Mouse (Mus musculus) adrenal gland, postnatal 10 days (tissue): Measurements from ENCODE around the gene Gpr137c. TPM values are rescaled to one million over a fixed set of nuclear protein-coding genes. Genes with fewer than 3 reads are reported as not detected.

Experiments
- DNase-seq: peaks from one replicate; pipeline ENCODE4 v3.0.0; 2021; ENCODE audit warnings: mixed read lengths
- long read RNA-seq, 2 experiments: library from polyadenylated mRNA; stranded (forward); transcript quantifications; one replicate each; pipeline ENCODE4 v2.0.0; 2021
- total RNA-seq, 2 experiments: library from RNA; stranded (reverse); gene quantifications; 2 replicates each; pipeline ENCODE4 v1.2.3; 2021

Gene Gpr137c
- 1 to 10 TPM; 1.1 to 3.4 TPM for total RNA-seq
- long read RNA-seq, experiment 1, partial matches to known transcripts: 1 of 3 reads
- long read RNA-seq, experiment 1, other reads (novel, unspliced or antisense): 0 of 3 reads
- long read RNA-seq, experiment 2, partial matches to known transcripts: 0 of 2 reads
- long read RNA-seq, experiment 2, other reads (novel, unspliced or antisense): 0 of 2 reads

GRCm38 (mm10) chr14:45219281-45220089 is at the start of gene Gpr137c:
Gpr137c (plus strand) TSS chr14:45219717.
- peak; percentile 98 for DNase-seq

GRCm38 (mm10) chr14:45172260-45172659 is 47.3 kb upstream of the Gpr137c start:
- no peak for DNase-seq

- DNase-seq: no peak
Measured at GRCm38 (mm10) chr14:45175012-45175740, 44.3 kb upstream of the Gpr137c start.

GRCm38 (mm10) chr14:45179186-45179585 is 40.3 kb upstream of the Gpr137c start:
- no peak for DNase-seq

- DNase-seq: no peak
Measured at GRCm38 (mm10) chr14:45179606-45180005, 39.9 kb upstream of the Gpr137c start.

- no peak for DNase-seq
Measured at GRCm38 (mm10) chr14:45181611-45182010, 37.9 kb upstream of the Gpr137c start.

- no peak for DNase-seq
Measured at GRCm38 (mm10) chr14:45190999-45191398, 28.5 kb upstream of the Gpr137c start.

GRCm38 (mm10) chr14:45200607-45201006 is 18.9 kb upstream of the Gpr137c start:
- DNase-seq: no peak

GRCm38 (mm10) chr14:45210683-45211082 is 8.8 kb upstream of the Gpr137c start:
- no peak for DNase-seq

GRCm38 (mm10) chr14:45211431-45211830 is 8.1 kb upstream of the Gpr137c start:
- DNase-seq: no peak

GRCm38 (mm10) chr14:45216711-45217340 is 2.7 kb upstream of the Gpr137c start:
- no peak for DNase-seq

- peak; percentile 17 for DNase-seq
Measured at GRCm38 (mm10) chr14:45217693-45218092, 1.8 kb upstream of the Gpr137c start.

GRCm38 (mm10) chr14:45220090-45220956 is 806 bp downstream of the Gpr137c start, which contains the start of gene Txndc16:
Txndc16 (minus strand) TSS chr14:45220328.
- DNase-seq: peak; percentile 84

GRCm38 (mm10) chr14:45220957-45221630 is 1.6 kb downstream of the Gpr137c start:
- no peak for DNase-seq

- DNase-seq: no peak
Measured at GRCm38 (mm10) chr14:45239042-45239441, 19.5 kb downstream of the Gpr137c start.

GRCm38 (mm10) chr14:45241613-45242012 is 22.1 kb downstream of the Gpr137c start:
- DNase-seq: no peak

GRCm38 (mm10) chr14:45251548-45252076 is 32.1 kb downstream of the Gpr137c start:
- no peak for DNase-seq

- no peak for DNase-seq
Measured at GRCm38 (mm10) chr14:45263831-45264592, 44.5 kb downstream of the Gpr137c start.

GRCm38 (mm10) chr14:45275816-45276215 is 56.3 kb downstream of the Gpr137c start:
- DNase-seq: no peak

GRCm38 (mm10) chr14:45282066-45282465 is 62.5 kb downstream of the Gpr137c start:
- no peak for DNase-seq
